Mouse (Mus musculus) limb, embryonic 12.5 days (tissue): Measurements from ENCODE around the gene Phldb1. TPM values are rescaled to one million over a fixed set of nuclear protein-coding genes. Genes with fewer than 3 reads are reported as not detected.
"Not testable (repeated sequence)": the region's sequence is repeated elsewhere in the genome, so short reads cannot be mapped to it uniquely, and the experiment has no call there.

ENCODE experiments used
- ATAC-seq: fragments of 200-750 bp; cut with Nextera tagmentation; 2 replicates; pipeline ENCODE4 v1.8.0; 2017; ENCODE audit warnings: low read depth, moderate TSS enrichment; ENCODE audit not compliant: insufficient number of reproducible peaks, insufficient read depth, low FRiP score, low TSS enrichment
- H3K27ac ChIP-seq: fragments of 300-500 bp; sonication (generic); 2 replicates; pipeline ENCODE4 v1.5.1; 2016; ENCODE audit warnings: mild to moderate bottlenecking, moderate library complexity
- H3K27me3 ChIP-seq: fragments of 300-500 bp; sonication (generic); 2 replicates; pipeline ENCODE4 v1.6.1; 2016; ENCODE audit warnings: mild to moderate bottlenecking, moderate library complexity
- H3K36me3 ChIP-seq: fragments of 300-500 bp; sonication (generic); 2 replicates; pipeline ENCODE4 v1.6.1; 2016; ENCODE audit warnings: mild to moderate bottlenecking, moderate library complexity
- H3K4me1 ChIP-seq: fragments of 300-500 bp; sonication (generic); replicated peaks from 2 replicates; pipeline ENCODE4 v1.6.1; 2016
- H3K4me2 ChIP-seq: fragments of 300-500 bp; sonication (generic); 2 replicates; pipeline ENCODE4 v1.6.1; 2016; ENCODE audit warnings: mild to moderate bottlenecking, moderate library complexity
- H3K4me3 ChIP-seq: fragments of 300-500 bp; sonication (generic); replicated peaks from 2 replicates; pipeline ENCODE4 v1.5.1; 2016; ENCODE audit warnings: mild to moderate bottlenecking
- H3K9ac ChIP-seq: fragments of 300-500 bp; sonication (generic); replicated peaks from 2 replicates; pipeline ENCODE4 v1.6.1; 2016; ENCODE audit warnings: mild to moderate bottlenecking, moderate library complexity
- H3K9me3 ChIP-seq: fragments of 300-500 bp; sonication (generic); 2 replicates; pipeline ENCODE4 v1.6.1; 2016; ENCODE audit warnings: mild to moderate bottlenecking, moderate library complexity
- WGBS: fragments of 180-500 bp; shearing (Covaris S2); methylation state at CpG from one replicate; pipeline ENCODE4 v1.1.7; 2016; 5-methylcytosine and 5-hydroxymethylcytosine counted together
- polyA plus RNA-seq: library from polyadenylated mRNA; unstranded; fragments of >200 nt; fragmentation: Nextera tagmentation; extraction: Ambion mirVana; gene quantifications from 2 replicates; pipeline ENCODE4 v1.2.1, GENCODE M21; 2016

Gene Phldb1
- polyA plus RNA-seq, 1 experiment from 2014 or later, result 60.4 TPM

GRCm38 (mm10) chr9:44647656-44648055 lies 87.3 kb downstream of the Phldb1 start:
- H3K27me3 ChIP-seq, result 0 out of 2 replicates have a peak, but pooled peaks cover 5% of the 10 kb centered on the region
- no peak overlapping the region for H3K4me2 ChIP-seq
- H3K9ac ChIP-seq, result no peak overlapping the region
- H3K27ac ChIP-seq, result no peak overlapping the region
- no peaks in the 10 kb centered on the region for H3K9me3 ChIP-seq
- no peaks in the 10 kb centered on the region for H3K36me3 ChIP-seq
- H3K4me3 ChIP-seq, result no peak overlapping the region
- 85% methylated on average over 4 of the region's 4 CpGs for WGBS
- H3K4me1 ChIP-seq, result no peaks in the 10 kb centered on the region
- ATAC-seq, result no peak

GRCm38 (mm10) chr9:44647026-44647425 lies 88.0 kb downstream of the Phldb1 start:
- no peak for ATAC-seq
- no peak overlapping the region for H3K4me3 ChIP-seq
- H3K9me3 ChIP-seq, result no peaks in the 10 kb centered on the region
- H3K27ac ChIP-seq, result no peak overlapping the region
- 92% methylated on average over 8 of the region's 8 CpGs for WGBS
- H3K9ac ChIP-seq, result no peak overlapping the region
- no peaks in the 10 kb centered on the region for H3K4me1 ChIP-seq
- no peaks in the 10 kb centered on the region for H3K36me3 ChIP-seq
- H3K4me2 ChIP-seq, result no peak overlapping the region
- H3K27me3 ChIP-seq, result 0 out of 2 replicates have a peak, but pooled peaks cover 5% of the 10 kb centered on the region

GRCm38 (mm10) chr9:44646366-44646765 lies 88.6 kb downstream of the Phldb1 start:
- WGBS, result 90% methylated on average over 6 of the region's 6 CpGs
- ATAC-seq, result no peak
- Histone ChIP-seq H3K4me1 (no peaks in the 10 kb centered on the region), H3K27me3 (0 out of 2 replicates have a peak, but pooled peaks cover 5% of the 10 kb centered on the region), H3K27ac (no peak overlapping the region), H3K9ac (no peak overlapping the region), H3K9me3 (no peaks in the 10 kb centered on the region), H3K4me2 (no peak overlapping the region), H3K4me3 (no peak overlapping the region), H3K36me3 (no peaks in the 10 kb centered on the region)

GRCm38 (mm10) chr9:44645924-44646323 lies 89.1 kb downstream of the Phldb1 start:
- Histone ChIP-seq H3K4me2 (no peak overlapping the region), H3K4me1 (no peaks in the 10 kb centered on the region), H3K4me3 (no peak overlapping the region), H3K27me3 (0 out of 2 replicates have a peak, but pooled peaks cover 5% of the 10 kb centered on the region), H3K9me3 (no peaks in the 10 kb centered on the region), H3K27ac (no peak overlapping the region), H3K9ac (no peak overlapping the region), H3K36me3 (no peaks in the 10 kb centered on the region; the same call in 1 of the 2 replicates)
- no peak for ATAC-seq
- whole genome bisulfite sequencing, result 60% methylated on average over 15 of the region's 15 CpGs

GRCm38 (mm10) chr9:44645481-44645880 lies 89.5 kb downstream of the Phldb1 start:
- ATAC-seq, result no peak
- Histone ChIP-seq H3K9me3 (no peaks in the 10 kb centered on the region), H3K27ac (no peak overlapping the region), H3K9ac (no peak overlapping the region), H3K36me3 (peaks cover 4% of the 10 kb centered on the region), H3K4me1 (no peaks in the 10 kb centered on the region), H3K4me3 (no peak overlapping the region), H3K27me3 (0 out of 2 replicates have a peak, but pooled peaks cover 5% of the 10 kb centered on the region), H3K4me2 (no peak overlapping the region)
- WGBS, result 81% methylated on average over 5 of the region's 5 CpGs

- 86% methylated on average over 2 of the region's 2 CpGs for WGBS
- Histone ChIP-seq H3K36me3 (peaks cover 11% of the 10 kb centered on the region), H3K4me2 (no peak overlapping the region), H3K4me3 (no peak overlapping the region), H3K4me1 (no peaks in the 10 kb centered on the region), H3K27ac (no peak overlapping the region), H3K9ac (no peak overlapping the region), H3K9me3 (no peaks in the 10 kb centered on the region), H3K27me3 (no peaks in the 10 kb centered on the region)
- ATAC-seq, result no peak
Measured at GRCm38 (mm10) chr9:44644186-44644585, 90.8 kb downstream of the Phldb1 start.

GRCm38 (mm10) chr9:44643103-44643502 lies 91.9 kb downstream of the Phldb1 start:
- H3K27me3 ChIP-seq, result no peaks in the 10 kb centered on the region
- 92% methylated on average over 7 of the region's 7 CpGs for WGBS
- H3K36me3 ChIP-seq, result peaks cover 21% of the 10 kb centered on the region
- ATAC-seq, result no peak
- no peak overlapping the region for H3K9ac ChIP-seq
- H3K27ac ChIP-seq, result no peak overlapping the region
- H3K4me1 ChIP-seq, result no peaks in the 10 kb centered on the region
- no peak overlapping the region for H3K4me3 ChIP-seq
- H3K9me3 ChIP-seq, result no peaks in the 10 kb centered on the region
- H3K4me2 ChIP-seq, result no peak overlapping the region

GRCm38 (mm10) chr9:44641616-44642015 lies 93.4 kb downstream of the Phldb1 start:
- H3K4me2 ChIP-seq, result no peak overlapping the region
- H3K27me3 ChIP-seq, result no peaks in the 10 kb centered on the region
- peaks cover 36% of the 10 kb centered on the region for H3K36me3 ChIP-seq
- no peak overlapping the region for H3K4me3 ChIP-seq
- no peak for ATAC-seq
- 93% methylated on average over 2 of the region's 2 CpGs for WGBS
- no peak overlapping the region for H3K9ac ChIP-seq
- H3K27ac ChIP-seq, result no peak overlapping the region
- H3K4me1 ChIP-seq, result no peaks in the 10 kb centered on the region
- H3K9me3 ChIP-seq, result no peaks in the 10 kb centered on the region

GRCm38 (mm10) chr9:44640646-44641357 lies 94.2 kb downstream of the Phldb1 start:
- WGBS, result 94% methylated on average over 3 of the region's 3 CpGs
- no peaks in the 10 kb centered on the region for H3K4me1 ChIP-seq
- H3K4me2 ChIP-seq, result no peak overlapping the region
- H3K27me3 ChIP-seq, result no peaks in the 10 kb centered on the region
- H3K9me3 ChIP-seq, result no peaks in the 10 kb centered on the region
- H3K4me3 ChIP-seq, result no peak overlapping the region
- H3K36me3 ChIP-seq, result peaks cover 44% of the 10 kb centered on the region
- no peak overlapping the region for H3K27ac ChIP-seq
- ATAC-seq, result no peak
- no peak overlapping the region for H3K9ac ChIP-seq

GRCm38 (mm10) chr9:44640028-44640427 lies 95.0 kb downstream of the Phldb1 start:
- not testable (repeated sequence) for H3K27me3 ChIP-seq, ATAC-seq, H3K27ac ChIP-seq, H3K4me2 ChIP-seq, H3K9me3 ChIP-seq, H3K4me1 ChIP-seq, H3K4me3 ChIP-seq, H3K9ac ChIP-seq
- peaks cover 52% of the 10 kb centered on the region for H3K36me3 ChIP-seq
- 85% methylated on average over 1 of the region's 1 CpGs for WGBS

GRCm38 (mm10) chr9:44638726-44639125 lies 96.3 kb downstream of the Phldb1 start:
- peaks cover 65% of the 10 kb centered on the region for H3K36me3 ChIP-seq
- ATAC-seq, H3K27ac ChIP-seq, H3K4me3 ChIP-seq, H3K9ac ChIP-seq, H3K27me3 ChIP-seq, H3K9me3 ChIP-seq, H3K4me1 ChIP-seq, H3K4me2 ChIP-seq: not testable (repeated sequence)
- 93% methylated on average over 9 of the region's 9 CpGs for WGBS
